Mouse (Mus musculus): Measurements from ENCODE around the gene Zfp780b. TPM values are rescaled to one million over a fixed set of nuclear protein-coding genes. Genes with fewer than 3 reads are reported as not detected.
"Not testable (repeated sequence)": the region's sequence is repeated elsewhere in the genome, so short reads cannot be mapped to it uniquely, and the experiment has no call there.

Gene Zfp780b
- polyA plus RNA-seq (2015; fragmentation: Nextera tagmentation; extraction: Ambion mirVana), result 18.3 and 20.0 TPM in 2 replicates

- WGBS, result under 1% methylated on average over 29 of the region's 29 CpGs
- peak; percentile 88 for ATAC-seq (ENCODE audit: insufficient read depth, low FRiP score, low read depth)
Observed at GRCm38 (mm10) chr7:27978683-27979528, at the start of gene Zfp780b. Zfp780b (minus strand) TSS chr7:27979171.

GRCm38 (mm10) chr7:28014445-28014810, 35.5 kb upstream of the Zfp780b start:
- ATAC-seq (ENCODE audit: insufficient read depth, low FRiP score, low read depth), result no peak
- Histone ChIP-seq H3K27ac (peak overlapping the region; percentile 14; the same call in 1 of the 2 replicates), H3K4me2 (peak overlapping the region; percentile 81), H3K36me3 (no peaks in the 10 kb centered on the region; the same call in 1 of the 2 replicates), H3K9ac (peak overlapping the region; percentile 69), H3K27me3 (replicated peaks) (no peaks in the 10 kb centered on the region), H3K4me3 (replicated peaks) (peak overlapping the region; percentile 76), H3K4me1 (peaks cover 9% of the 10 kb centered on the region; the same call in 1 of the 2 replicates), H3K9me3 (no peaks in the 10 kb centered on the region)
- 19% methylated on average over 7 of the region's 7 CpGs for WGBS

More at GRCm38 (mm10) chr7:27978683-27979528, at the start of gene Zfp780b:
- Histone ChIP-seq H3K36me3 (no peaks in the 10 kb centered on the region), H3K4me1 (peaks cover 6% of the 10 kb centered on the region; the same call in 1 of the 2 replicates), H3K4me2 (peak within 1 kb of the TSS; percentile 76), H3K27me3 (replicated peaks) (no peaks in the 10 kb centered on the region), H3K4me3 (replicated peaks) (peak within 1 kb of the TSS; percentile 71), H3K9ac (peak within 1 kb of the TSS; percentile 84), H3K9me3 (no peaks in the 10 kb centered on the region), H3K27ac (peak within 1 kb of the TSS; percentile 93)

DNA sequence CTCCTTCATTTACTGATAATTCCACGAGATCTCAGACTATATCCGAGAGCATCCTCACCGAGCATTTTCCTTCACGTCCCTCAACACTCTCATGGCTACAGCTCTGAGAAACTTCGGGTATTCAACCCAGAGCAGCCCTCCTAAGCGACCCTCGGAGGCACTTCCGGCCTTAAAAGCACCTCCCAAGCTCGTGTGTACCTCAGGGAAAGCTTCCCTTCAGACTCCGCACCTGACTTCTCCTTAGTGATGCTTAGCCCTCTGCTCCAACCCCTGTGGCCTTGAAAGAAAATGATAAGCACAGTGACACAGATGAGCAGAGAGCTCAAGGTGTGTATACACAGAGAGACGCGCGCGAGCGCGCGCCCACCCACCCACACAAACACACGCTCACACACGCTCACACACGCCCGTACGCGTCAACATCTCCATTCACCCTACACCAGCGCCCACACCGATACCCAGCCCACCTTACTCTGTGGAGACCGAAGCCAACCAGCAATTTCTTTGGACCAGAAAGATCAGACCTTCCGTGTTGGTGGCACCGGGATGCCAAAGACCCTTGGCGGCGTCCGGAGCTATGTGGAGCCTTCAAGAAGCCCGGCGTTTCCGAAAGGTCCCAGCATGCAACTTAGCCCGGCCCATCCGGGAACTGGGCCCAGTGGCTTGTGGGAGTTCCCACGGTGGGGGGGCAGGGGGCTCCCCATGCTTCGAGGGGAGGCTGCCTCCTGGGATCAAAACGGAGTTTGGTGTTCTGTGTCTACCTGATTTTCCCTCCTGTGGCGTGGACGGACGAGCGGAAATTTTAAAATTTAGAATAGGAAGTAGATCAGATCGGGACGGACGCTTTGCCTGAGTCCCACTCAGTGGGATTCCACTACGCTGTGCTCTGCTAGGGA, 34.8 kb upstream of the Zfp780b start, which contains the start of gene Zfp850:
TSS of gene Zfp850 (minus strand) at position 567 of the 896 bp plus-strand sequence.
- H3K27ac ChIP-seq, result peak within 1 kb of the TSS; percentile 14
- H3K4me3 ChIP-seq (replicated peaks), result peak within 1 kb of the TSS; percentile 76
- under 1% methylated on average over 47 of the region's 47 CpGs for WGBS
- H3K9ac ChIP-seq, result peak within 1 kb of the TSS; percentile 69
- peak; percentile 91 for ATAC-seq (ENCODE audit: insufficient read depth, low FRiP score, low read depth)
- H3K4me1 ChIP-seq, result peaks cover 9% of the 10 kb centered on the region; the same call in 1 of the 2 replicates
- H3K9me3 ChIP-seq, result no peaks in the 10 kb centered on the region
- no peaks in the 10 kb centered on the region; the same call in 1 of the 2 replicates for H3K36me3 ChIP-seq
- H3K27me3 ChIP-seq (replicated peaks), result no peaks in the 10 kb centered on the region
- H3K4me2 ChIP-seq, result peak within 1 kb of the TSS; percentile 81

GRCm38 (mm10) chr7:28010271-28010670, 31.3 kb upstream of the Zfp780b start:
- H3K4me3 ChIP-seq (replicated peaks), result no peak overlapping the region
- H3K4me2 ChIP-seq, result no peak overlapping the region
- 96% methylated on average over 3 of the region's 3 CpGs for WGBS

GRCm38 (mm10) chr7:27982197-27982596, 3.2 kb upstream of the Zfp780b start:
- no peak for ATAC-seq (ENCODE audit: insufficient read depth, low FRiP score, low read depth)
- Histone ChIP-seq H3K4me2 (no peak overlapping the region), H3K4me1 (peaks cover 6% of the 10 kb centered on the region; the same call in 1 of the 2 replicates), H3K27ac (no peak overlapping the region), H3K27me3 (replicated peaks) (no peaks in the 10 kb centered on the region), H3K9me3 (no peaks in the 10 kb centered on the region), H3K36me3 (peaks cover 9% of the 10 kb centered on the region; the same call in 1 of the 2 replicates), H3K4me3 (replicated peaks) (no peak overlapping the region), H3K9ac (no peak overlapping the region)
- 86% methylated on average over 2 of the region's 2 CpGs for WGBS

More at GRCm38 (mm10) chr7:28010271-28010670, 31.3 kb upstream of the Zfp780b start:
- Histone ChIP-seq H3K27ac (no peak overlapping the region), H3K4me1 (peaks cover 9% of the 10 kb centered on the region; the same call in 1 of the 2 replicates), H3K9me3 (no peaks in the 10 kb centered on the region), H3K9ac (no peak overlapping the region), H3K27me3 (replicated peaks) (no peaks in the 10 kb centered on the region), H3K36me3 (no peaks in the 10 kb centered on the region; the same call in 1 of the 2 replicates)
- no peak for ATAC-seq (ENCODE audit: insufficient read depth, low FRiP score, low read depth)

GRCm38 (mm10) chr7:27949451-27949850, 29.5 kb downstream of the Zfp780b start:
- not testable (repeated sequence) for H3K27me3 ChIP-seq (replicated peaks); ATAC-seq (ENCODE audit: insufficient read depth, low FRiP score, low read depth); H3K27ac ChIP-seq; H3K4me3 ChIP-seq (replicated peaks); H3K4me2 ChIP-seq; H3K9ac ChIP-seq; H3K36me3 ChIP-seq; H3K4me1 ChIP-seq; H3K9me3 ChIP-seq
- WGBS, result 92% methylated on average over 13 of the region's 13 CpGs

- not testable (repeated sequence) for H3K4me3 ChIP-seq (replicated peaks); H3K36me3 ChIP-seq; H3K4me1 ChIP-seq; ATAC-seq (ENCODE audit: insufficient read depth, low FRiP score, low read depth); H3K9ac ChIP-seq; H3K27ac ChIP-seq; H3K9me3 ChIP-seq; H3K4me2 ChIP-seq; H3K27me3 ChIP-seq (replicated peaks)
- WGBS, result 44% methylated on average over 5 of the region's 7 CpGs
Observed at GRCm38 (mm10) chr7:27941869-27942268, 37.1 kb downstream of the Zfp780b start.

- 0% methylated on average over 1 of the region's 9 CpGs for WGBS
- not testable (repeated sequence) for H3K9me3 ChIP-seq; H3K27me3 ChIP-seq (replicated peaks); H3K36me3 ChIP-seq; ATAC-seq (ENCODE audit: insufficient read depth, low FRiP score, low read depth); H3K27ac ChIP-seq; H3K9ac ChIP-seq; H3K4me1 ChIP-seq
- Histone ChIP-seq H3K4me3 (replicated peaks) (peak overlapping the region; percentile 22), H3K4me2 (peak overlapping the region; percentile 50)
Observed at GRCm38 (mm10) chr7:27933800-27934158, 45.2 kb downstream of the Zfp780b start.

DNA sequence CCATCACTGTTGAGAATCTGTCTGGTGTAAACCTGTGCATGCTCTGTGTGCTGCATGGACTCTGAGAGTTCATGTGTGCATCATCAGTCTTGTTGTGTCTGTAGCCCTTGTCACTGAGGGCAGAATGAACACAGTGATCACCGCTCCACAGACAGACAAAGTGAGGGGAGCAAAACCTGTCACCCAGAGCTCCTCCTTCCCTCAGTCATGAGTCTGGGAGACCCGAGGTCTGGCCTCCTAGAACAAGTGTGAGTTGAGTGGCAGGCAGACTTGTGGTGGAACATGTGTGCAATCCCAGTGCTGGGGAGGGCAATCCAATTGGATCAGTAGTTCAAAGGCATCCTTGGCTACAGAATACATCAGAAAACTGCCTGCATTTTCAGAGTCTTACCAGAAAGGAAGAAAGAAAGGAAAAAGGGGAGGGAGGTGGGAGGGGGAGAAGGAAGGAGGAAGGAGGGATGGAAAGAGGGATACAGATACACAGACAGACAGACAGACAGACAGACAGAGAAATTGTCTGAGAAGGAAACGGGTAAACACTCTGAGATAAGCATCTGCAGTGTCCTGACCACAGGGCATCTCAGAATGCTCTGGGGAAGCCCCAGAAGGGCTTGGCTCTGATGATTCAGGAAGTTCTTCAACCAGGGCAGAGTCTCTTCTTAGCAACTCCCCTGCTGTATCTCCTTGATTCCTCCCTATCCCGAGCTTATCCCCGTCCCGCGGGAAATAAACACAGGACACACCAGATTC, 45.7 kb downstream of the Zfp780b start:
- Histone ChIP-seq H3K4me1 (0 out of 2 replicates have a peak, but pooled peaks cover 6% of the 10 kb centered on the region), H3K9me3 (no peaks in the 10 kb centered on the region)
- WGBS, result 16% methylated on average over 7 of the region's 7 CpGs

GRCm38 (mm10) chr7:27928818-27929695, 49.9 kb downstream of the Zfp780b start, which contains the start of gene Zfp974:
Zfp974 (minus strand) TSS chr7:27929460.
- whole genome bisulfite sequencing, result 3% methylated on average over 40 of the region's 40 CpGs
- no peaks in the 10 kb centered on the region; the same call in 1 of the 2 replicates for H3K36me3 ChIP-seq
- ATAC-seq (ENCODE audit: insufficient read depth, low FRiP score, low read depth), result peak; percentile 87; the same call in 1 of the 2 replicates
- H3K4me2 ChIP-seq, result peak within 1 kb of the TSS; percentile 74
- H3K27ac ChIP-seq, result 0 out of 2 replicates have a peak within 1 kb of the TSS, but pooled peaks have one; percentile 17
- H3K4me3 ChIP-seq (replicated peaks), result peak within 1 kb of the TSS; percentile 57
- H3K27me3 ChIP-seq (replicated peaks), result no peaks in the 10 kb centered on the region
- H3K4me1 ChIP-seq, result 0 out of 2 replicates have a peak, but pooled peaks cover 6% of the 10 kb centered on the region
- H3K9me3 ChIP-seq, result no peaks in the 10 kb centered on the region
- H3K9ac ChIP-seq, result peak within 1 kb of the TSS; percentile 46; the same call in 1 of the 2 replicates

More for the DNA sequence above, 45.7 kb downstream of the Zfp780b start:
- Histone ChIP-seq H3K9ac (0 out of 2 replicates have a peak overlapping the region, but pooled peaks have one; percentile 6), H3K27me3 (replicated peaks) (no peaks in the 10 kb centered on the region), H3K4me3 (replicated peaks) (peak overlapping the region; percentile 22), H3K4me2 (peak overlapping the region; percentile 50), H3K36me3 (no peaks in the 10 kb centered on the region), H3K27ac (no peak overlapping the region)
- ATAC-seq (ENCODE audit: insufficient read depth, low FRiP score, low read depth), result no peak
